Mouse (Mus musculus) macrophage (primary cell): ENCODE results near the gene Mrpl38. TPM values are rescaled to one million over a fixed set of nuclear protein-coding genes. Genes with fewer than 3 reads are reported as not detected.
A peak's percentile ranks its signal among the peaks of the same experiment; 100 is the strongest.

Experiments used
- H3K27ac ChIP-seq: fragments of 350-480 bp; formaldehyde crosslinking; 2 replicates; pipeline ENCODE4 v1.9.0; 2021
- H3K36me3 ChIP-seq: fragments of 350-480 bp; formaldehyde crosslinking; 2 replicates; pipeline ENCODE4 v1.9.0; 2021; ENCODE audit errors: inconsistent target
- H3K4me3 ChIP-seq: fragments of 350-480 bp; formaldehyde crosslinking; 2 replicates; pipeline ENCODE4 v1.9.0; 2021; ENCODE audit errors: inconsistent target
- H3K79me2 ChIP-seq: fragments of 350-480 bp; formaldehyde crosslinking; 2 replicates; pipeline ENCODE4 v1.9.0; 2021; ENCODE audit errors: inconsistent target
- WGBS: methylation state at CpG from one replicate; pipeline ENCODE4 v1.1.7; 2026; ENCODE audit warnings: inconsistent platforms; ENCODE audit not compliant: missing documents; 5-methylcytosine and 5-hydroxymethylcytosine counted together
- polyA plus RNA-seq: library from polyadenylated mRNA; stranded (reverse); fragments of 250-400 nt; gene quantifications from 3 replicates; pipeline ENCODE4 v1.2.4, GENCODE M21; 2018; ENCODE audit warnings: inconsistent platforms
- total RNA-seq, 78 experiments: library from RNA; depleted of rRNA; stranded (reverse); fragments of 250-400 nt; gene quantifications; 1 replicate in 9 of 78; 2 replicates in 24 of 78; 3 replicates in 43 of 78; 4 replicates in 2 of 78; pipeline ENCODE4 v1.2.4; 2018; ENCODE audit warnings: inconsistent platforms in 56 of 78

Gene Mrpl38
- total RNA-seq (2018; cell fraction: chromatin; rRNA removed): 10 to 100 TPM in 25 of 26 experiments, 1 to 10 TPM in 1; 9.0 to 74.1 (median 28.7) TPM
- total RNA-seq (2018; cell fraction: cytosol; rRNA removed): 10 to 100 TPM; 12.5 to 23.6 (median 18.4) TPM
- total RNA-seq (2018; cell fraction: nucleus; rRNA removed): 10 to 100 TPM; 11.5 to 41.9 (median 19.3) TPM
- polyA plus RNA-seq: 13.6 to 25.3 TPM (median 20.3 TPM) in 3 replicates

- Histone ChIP-seq H3K79me2 (peaks cover 16% of the 10 kb centered on the region; the same call in 1 of the 2 replicates), H3K27ac (no peak within 1 kb of the TSS), H3K36me3 (no peaks in the 10 kb centered on the region; the same call in 1 of the 2 replicates), H3K4me3 (peak within 1 kb of the TSS; percentile 58)
- WGBS: under 1% methylated on average over 59 of the region's 60 CpGs
Measured at GRCm38 (mm10) chr11:116138468-116139138, at the start of gene Mrpl38. Gene Mrpl38 (minus strand): TSS chr11:116138868.

GRCm38 (mm10) chr11:116187226-116187930, 48.7 kb upstream of the Mrpl38 start:
- peaks cover 79% of the 10 kb centered on the region for H3K36me3 ChIP-seq

GRCm38 (mm10) chr11:116186360-116186759, 47.7 kb upstream of the Mrpl38 start:
- no peak overlapping the region for H3K4me3 ChIP-seq
- H3K79me2 ChIP-seq: peaks cover 89% of the 10 kb centered on the region
- no peak overlapping the region for H3K27ac ChIP-seq
- 94% methylated on average over 11 of the region's 11 CpGs for WGBS
- peaks cover 83% of the 10 kb centered on the region for H3K36me3 ChIP-seq

More at GRCm38 (mm10) chr11:116187226-116187930, 48.7 kb upstream of the Mrpl38 start:
- Histone ChIP-seq H3K4me3 (no peak overlapping the region), H3K27ac (no peak overlapping the region), H3K79me2 (peaks cover 99% of the 10 kb centered on the region)
- WGBS: 90% methylated on average over 11 of the region's 11 CpGs

- Histone ChIP-seq H3K27ac (no peak overlapping the region), H3K36me3 (peaks cover 79% of the 10 kb centered on the region), H3K4me3 (no peak overlapping the region), H3K79me2 (peaks cover 84% of the 10 kb centered on the region)
- 91% methylated on average over 3 of the region's 3 CpGs for WGBS
Measured at GRCm38 (mm10) chr11:116185836-116186235, 47.2 kb upstream of the Mrpl38 start.

GRCm38 (mm10) chr11:116178411-116179121, 39.9 kb upstream of the Mrpl38 start:
- 92% methylated on average over 20 of the region's 20 CpGs for WGBS
- Histone ChIP-seq H3K36me3 (peaks cover 75% of the 10 kb centered on the region), H3K4me3 (no peak overlapping the region), H3K79me2 (peaks cover 11% of the 10 kb centered on the region; the same call in 1 of the 2 replicates), H3K27ac (no peak overlapping the region)

- Histone ChIP-seq H3K79me2 (no peaks in the 10 kb centered on the region), H3K36me3 (peaks cover 68% of the 10 kb centered on the region), H3K4me3 (no peak overlapping the region), H3K27ac (no peak overlapping the region)
- WGBS: 97% methylated on average over 5 of the region's 7 CpGs
Measured at GRCm38 (mm10) chr11:116176010-116176409, 37.3 kb upstream of the Mrpl38 start.

- Histone ChIP-seq H3K36me3 (peaks cover 61% of the 10 kb centered on the region), H3K4me3 (no peak overlapping the region), H3K79me2 (no peaks in the 10 kb centered on the region), H3K27ac (no peak overlapping the region)
- 95% methylated on average over 20 of the region's 22 CpGs for WGBS
Measured at GRCm38 (mm10) chr11:116174775-116175448, 36.2 kb upstream of the Mrpl38 start.

- H3K4me3 ChIP-seq: no peak overlapping the region
- no peaks in the 10 kb centered on the region for H3K79me2 ChIP-seq
- H3K36me3 ChIP-seq: peaks cover 34% of the 10 kb centered on the region
- H3K27ac ChIP-seq: no peak overlapping the region
- WGBS: 100% methylated on average over 2 of the region's 2 CpGs
Measured at GRCm38 (mm10) chr11:116171959-116172358, 33.3 kb upstream of the Mrpl38 start.

- Histone ChIP-seq H3K36me3 (peaks cover 27% of the 10 kb centered on the region), H3K4me3 (no peak overlapping the region), H3K27ac (no peak overlapping the region), H3K79me2 (no peaks in the 10 kb centered on the region)
- 76% methylated on average over 5 of the region's 5 CpGs for WGBS
Measured at GRCm38 (mm10) chr11:116170003-116170800, 31.5 kb upstream of the Mrpl38 start.

GRCm38 (mm10) chr11:116169214-116169613, 30.5 kb upstream of the Mrpl38 start:
- 88% methylated on average over 3 of the region's 3 CpGs for WGBS
- Histone ChIP-seq H3K79me2 (no peaks in the 10 kb centered on the region), H3K27ac (no peak overlapping the region), H3K4me3 (no peak overlapping the region), H3K36me3 (peaks cover 17% of the 10 kb centered on the region; the same call in 1 of the 2 replicates)

- WGBS: under 1% methylated on average over 39 of the region's 40 CpGs
- H3K4me3 ChIP-seq: peak within 1 kb of the TSS; percentile 84
- H3K27ac ChIP-seq: peak within 1 kb of the TSS; percentile 32
- H3K36me3 ChIP-seq: peaks cover 4% of the 10 kb centered on the region; the same call in 1 of the 2 replicates
- H3K79me2 ChIP-seq: no peaks in the 10 kb centered on the region
Measured at GRCm38 (mm10) chr11:116167884-116168439, 29.3 kb upstream of the Mrpl38 start, which contains the start of gene Fbf1. Gene Fbf1 (minus strand): TSS chr11:116168166.

GRCm38 (mm10) chr11:116167232-116167631, 28.6 kb upstream of the Mrpl38 start:
- peak overlapping the region; percentile 32; the same call in 1 of the 2 replicates for H3K27ac ChIP-seq
- H3K4me3 ChIP-seq: peak overlapping the region; percentile 84
- H3K79me2 ChIP-seq: no peaks in the 10 kb centered on the region
- H3K36me3 ChIP-seq: no peaks in the 10 kb centered on the region
- WGBS: 27% methylated on average over 6 of the region's 6 CpGs

- Histone ChIP-seq H3K4me3 (no peak overlapping the region), H3K79me2 (no peaks in the 10 kb centered on the region), H3K27ac (no peak overlapping the region), H3K36me3 (no peaks in the 10 kb centered on the region)
- 77% methylated on average over 8 of the region's 9 CpGs for WGBS
Measured at GRCm38 (mm10) chr11:116163002-116163401, 24.3 kb upstream of the Mrpl38 start.
